Mouse (Mus musculus) left cerebral cortex, adult 18-20 months (tissue): ENCODE data around the gene Ces2h. TPM values are rescaled to one million over a fixed set of nuclear protein-coding genes. Genes with fewer than 3 reads are reported as not detected.

Experiments
- total RNA-seq, 2 experiments: library from RNA; stranded (reverse); gene quantifications; 2 replicates each; pipeline ENCODE4 v1.2.3; 2021

Gene Ces2h
- total RNA-seq, 2 experiments from 2014 or later, result not detected

Other genes starting within 250 kb of the Ces2h start
- gene Ces2b, start 169.3 kb upstream of the Ces2h start, total RNA-seq, result not detected
- not detected for gene Ces2c, start 153.8 kb upstream of the Ces2h start, total RNA-seq
- not detected for gene Ces2e, start 74.6 kb upstream of the Ces2h start, total RNA-seq
- not detected for gene Ces2f, start 53.5 kb upstream of the Ces2h start, total RNA-seq
- gene Ces2g, start 39.1 kb upstream of the Ces2h start, total RNA-seq, result under 1 TPM; 0.21 to 0.45 TPM
- gene Ces3a, start 47.7 kb downstream of the Ces2h start, total RNA-seq, result not detected
- gene Ces3b, start 82.9 kb downstream of the Ces2h start, total RNA-seq, result not detected
- not detected for gene Ces4a, start 130.9 kb downstream of the Ces2h start, total RNA-seq
- gene Cbfb, start 169.8 kb downstream of the Ces2h start, total RNA-seq, result 10 to 100 TPM; 19.4 to 24.7 TPM
- gene D230025D16Rik, start 224.3 kb downstream of the Ces2h start, total RNA-seq, result 10 to 100 TPM; 37.0 to 40.0 TPM